Mouse (Mus musculus): ENCODE results near the gene Apoa2. TPM values are rescaled to one million over a fixed set of nuclear protein-coding genes. Genes with fewer than 3 reads are reported as not detected.

Gene Apoa2
- total RNA-seq, 2 experiments from 2014 or later: 0.75 to 2.0 TPM

DNA sequence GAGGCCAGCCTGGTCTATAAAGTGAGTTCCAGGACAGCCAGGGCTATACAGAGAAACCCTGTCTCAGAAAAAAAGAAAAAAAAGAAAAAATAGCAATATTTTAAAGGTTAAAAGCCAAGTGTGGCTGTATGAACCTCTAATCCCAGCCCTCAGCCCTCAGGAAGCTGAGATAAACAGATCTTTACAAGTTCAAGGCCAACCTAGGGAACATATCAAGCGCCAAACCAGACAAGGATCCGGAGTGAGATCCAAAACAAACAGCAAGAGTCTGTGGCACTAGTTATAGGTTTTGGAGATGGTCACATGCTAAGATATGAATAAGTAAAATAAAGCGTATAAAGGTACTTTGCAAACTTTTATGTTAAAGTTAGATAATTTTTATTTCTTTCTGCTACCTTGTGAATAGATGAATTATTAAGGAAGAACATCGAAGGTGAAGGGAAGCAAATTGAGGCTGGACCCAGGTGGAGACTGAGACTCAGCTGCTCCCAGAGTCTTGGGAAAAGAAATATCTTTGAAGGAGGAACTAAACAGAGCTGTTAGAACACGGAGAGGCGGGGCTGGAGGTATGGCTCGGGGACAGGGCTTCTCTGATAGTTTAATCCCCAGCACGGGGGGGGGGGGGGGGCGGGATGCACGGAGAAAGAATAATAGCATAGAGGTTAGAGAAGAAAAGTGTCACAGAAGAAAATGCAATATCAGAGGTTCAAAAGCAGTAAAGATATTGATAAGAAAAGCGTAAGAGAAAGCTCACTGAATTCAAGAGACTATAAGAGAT lies 21.2 kb upstream of the Apoa2 start:
- DNase-seq: no peak
- intact Hi-C loops (cut with DNase I): no loop called here

DNA sequence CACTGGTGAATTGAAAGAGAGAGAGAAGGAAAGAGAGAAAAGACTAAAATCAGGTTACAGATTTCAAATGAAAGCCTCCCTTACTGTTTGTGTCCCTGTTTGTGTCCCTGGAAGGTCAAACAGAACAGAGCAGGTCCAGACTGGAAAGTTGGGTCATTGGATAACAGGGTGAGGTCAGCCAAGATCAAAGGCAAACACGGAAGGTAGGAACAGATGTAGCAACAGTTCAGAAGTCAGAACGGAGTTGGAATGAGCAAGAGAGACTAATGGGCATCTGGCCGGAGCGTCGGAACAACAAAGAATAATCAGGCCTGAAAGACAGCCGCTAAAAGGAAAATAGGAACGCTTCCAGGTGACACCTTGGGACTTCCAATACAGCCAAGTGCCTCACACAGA lies 20.6 kb upstream of the Apoa2 start:
- intact Hi-C loops (cut with DNase I): no loop called here
- no peak for DNase-seq

DNA sequence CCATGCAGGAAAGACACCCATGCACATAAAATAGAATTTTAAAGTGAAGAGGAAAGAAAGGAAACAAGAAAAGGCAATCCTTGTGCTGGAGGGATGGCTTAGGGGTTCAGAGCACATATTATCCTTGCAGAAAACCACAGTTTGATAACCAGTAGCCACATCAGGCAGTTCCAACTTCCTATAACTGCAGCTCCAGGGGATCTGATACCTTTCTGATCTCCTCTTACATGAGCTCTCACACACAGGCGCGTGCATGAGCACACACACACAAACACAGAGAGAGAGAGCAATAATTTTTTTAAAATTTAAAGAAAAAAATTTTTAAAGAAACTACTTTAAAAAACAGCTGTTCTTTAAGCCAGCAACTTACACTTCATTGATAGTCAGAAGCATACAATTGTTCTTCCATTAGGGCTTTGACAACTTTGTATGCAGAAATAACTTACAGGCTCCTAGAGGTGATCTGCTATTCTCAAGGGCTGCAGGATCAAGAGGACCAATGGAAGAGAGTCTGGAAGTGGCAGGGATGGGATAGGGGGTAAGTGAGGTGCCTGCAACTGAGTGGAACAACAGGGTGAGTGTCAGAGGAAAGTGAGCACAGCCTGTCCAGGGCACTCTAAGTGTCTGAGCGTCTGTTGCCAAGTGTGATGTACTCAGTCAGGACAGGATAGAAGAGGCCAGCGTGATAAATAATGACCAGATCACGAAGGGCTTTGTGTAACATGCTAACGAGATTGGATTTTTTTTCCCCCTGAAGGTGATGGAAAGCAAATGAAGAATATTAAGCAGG lies 19.0 kb upstream of the Apoa2 start:
- no peak for DNase-seq
- intact Hi-C loops (cut with DNase I): no loop called here

DNA sequence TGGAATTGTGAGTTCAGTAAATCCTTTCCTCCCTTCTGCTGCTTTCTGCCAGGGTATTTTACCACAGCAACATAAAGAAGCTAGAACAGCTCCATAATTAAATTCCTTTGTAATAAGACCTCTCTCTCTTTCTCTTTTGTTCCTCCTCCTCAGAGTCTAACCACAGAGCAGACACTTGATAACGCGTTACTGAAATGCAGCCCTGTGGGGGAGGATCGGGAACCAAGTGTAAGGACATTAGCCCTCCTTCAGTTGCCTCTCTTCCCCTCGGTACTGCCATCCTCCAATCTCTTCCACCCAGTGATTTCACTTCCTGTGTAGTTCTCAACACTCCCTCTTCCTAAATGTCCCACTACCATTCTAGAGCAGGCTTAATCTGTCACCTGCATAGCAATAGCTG lies 15.4 kb upstream of the Apoa2 start:
- no peak for DNase-seq
- intact Hi-C loops (cut with DNase I): no loop called here

DNA sequence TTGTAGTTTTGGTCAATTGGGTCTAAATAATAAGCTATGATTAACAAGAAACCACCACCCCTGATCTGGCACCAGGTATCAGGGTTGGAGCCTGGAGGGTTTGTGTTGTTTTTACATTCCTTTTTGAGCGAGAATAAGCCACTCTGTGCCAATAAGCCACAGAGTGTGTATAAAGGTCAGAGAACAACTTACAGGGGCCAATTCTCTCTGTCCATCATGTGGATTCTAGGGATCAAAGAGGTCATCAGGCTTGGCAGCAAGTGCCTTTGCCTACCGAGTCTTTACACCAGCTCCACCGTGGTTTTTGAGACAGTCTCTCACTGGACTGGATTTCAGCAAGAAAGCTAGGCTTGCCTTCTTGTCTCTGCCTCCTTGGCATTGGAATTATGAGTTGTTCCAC lies 12.0 kb upstream of the Apoa2 start:
- DNase-seq: no peak
- intact Hi-C loops (cut with DNase I): no loop called here

DNA sequence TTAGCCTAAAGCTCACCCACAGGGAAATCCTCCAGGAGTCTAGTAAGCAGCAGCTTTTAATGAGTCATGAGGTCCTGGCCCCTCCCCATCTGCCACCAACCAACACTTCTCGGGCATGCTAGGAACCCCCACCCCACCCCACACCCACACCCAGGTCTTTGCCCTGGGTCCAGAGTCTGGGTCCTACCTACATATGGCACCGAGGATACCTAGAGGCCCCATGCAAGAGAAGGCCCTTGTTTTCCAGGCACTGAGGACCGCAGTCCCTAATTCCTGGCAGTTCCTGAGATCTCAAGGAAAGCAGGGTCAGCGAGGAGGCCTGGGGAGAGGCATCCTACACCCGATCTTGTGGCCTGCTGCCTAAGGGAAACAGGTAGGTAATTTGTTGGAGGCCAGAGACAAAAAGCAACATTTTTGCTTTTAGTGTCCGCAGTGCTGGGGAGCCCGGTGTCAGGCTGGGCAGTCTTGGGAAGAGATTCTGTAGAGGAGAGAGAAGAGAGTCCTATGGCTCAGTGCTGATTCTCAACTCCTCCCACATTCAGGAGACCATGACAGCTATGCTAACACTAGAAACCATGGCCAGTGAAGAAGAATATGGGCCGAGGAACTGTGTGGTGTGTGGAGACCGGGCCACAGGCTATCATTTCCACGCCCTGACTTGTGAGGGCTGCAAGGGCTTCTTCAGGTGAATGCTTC lies 10.9 kb upstream of the Apoa2 start, which contains the start of gene Nr1i3:
Gene Nr1i3, plus strand, starts transcription at position 170 of the 696 bp plus-strand sequence.
- intact Hi-C loops (cut with DNase I): no loop called here
- DNase-seq: no peak

DNA sequence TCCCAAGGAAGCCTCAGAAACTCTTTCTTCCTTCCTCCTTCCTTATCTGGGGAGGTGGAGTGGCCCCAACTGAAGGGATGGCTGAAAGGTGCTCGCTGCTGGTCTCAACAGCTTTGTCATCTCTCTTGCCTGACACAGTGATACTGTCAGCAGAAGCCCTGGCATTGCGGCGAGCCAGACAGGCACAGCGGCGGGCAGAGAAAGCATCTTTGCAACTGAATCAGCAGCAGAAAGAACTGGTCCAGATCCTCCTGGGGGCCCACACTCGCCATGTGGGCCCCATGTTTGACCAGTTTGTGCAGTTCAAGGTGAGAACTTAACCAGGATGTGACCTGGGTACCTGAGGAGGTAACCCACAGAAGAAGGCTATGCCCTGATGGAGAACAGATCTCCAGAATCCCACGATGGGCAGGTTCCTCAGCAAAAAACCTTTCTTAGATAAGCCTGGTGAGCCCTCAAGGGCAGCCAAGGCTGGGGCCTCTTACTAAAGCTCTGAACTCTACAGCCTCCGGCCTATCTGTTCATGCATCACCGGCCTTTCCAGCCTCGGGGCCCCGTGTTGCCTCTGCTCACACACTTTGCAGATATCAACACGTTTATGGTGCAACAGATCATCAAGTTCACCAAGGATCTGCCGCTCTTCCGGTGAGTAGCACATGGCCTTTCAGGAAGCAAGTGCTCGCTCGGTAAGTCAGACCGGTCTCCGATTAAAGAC lies 8.5 kb upstream of the Apoa2 start:
- no peak for DNase-seq
- intact Hi-C loops (cut with DNase I): no loop called here

DNA sequence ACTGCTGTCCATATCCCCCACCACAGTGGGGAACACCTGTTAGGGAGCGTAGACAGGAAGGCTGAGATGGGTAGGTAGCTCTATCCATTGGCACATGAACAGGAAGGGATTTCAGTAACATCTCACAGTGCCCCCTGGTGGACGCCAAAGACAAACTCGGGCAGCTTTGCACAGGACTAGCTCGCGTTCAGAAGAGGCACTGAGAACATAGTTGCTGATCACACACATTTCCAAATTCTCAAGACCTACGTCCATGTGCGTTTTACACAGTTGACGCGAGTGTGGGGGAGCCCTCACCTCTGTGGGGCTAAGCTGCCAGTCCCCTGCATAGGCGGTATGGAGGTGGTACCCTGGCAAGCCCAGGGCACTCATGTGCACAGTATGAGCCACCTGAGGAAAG lies 4.0 kb upstream of the Apoa2 start:
- DNase-seq: peak; percentile 87 to 91
- intact Hi-C loops (cut with DNase I): loop anchor here (1.0 to 2.0 kb wide), 3 partner anchors 26 to 103 kb away; no protein-coding TSS in a partner anchor

DNA sequence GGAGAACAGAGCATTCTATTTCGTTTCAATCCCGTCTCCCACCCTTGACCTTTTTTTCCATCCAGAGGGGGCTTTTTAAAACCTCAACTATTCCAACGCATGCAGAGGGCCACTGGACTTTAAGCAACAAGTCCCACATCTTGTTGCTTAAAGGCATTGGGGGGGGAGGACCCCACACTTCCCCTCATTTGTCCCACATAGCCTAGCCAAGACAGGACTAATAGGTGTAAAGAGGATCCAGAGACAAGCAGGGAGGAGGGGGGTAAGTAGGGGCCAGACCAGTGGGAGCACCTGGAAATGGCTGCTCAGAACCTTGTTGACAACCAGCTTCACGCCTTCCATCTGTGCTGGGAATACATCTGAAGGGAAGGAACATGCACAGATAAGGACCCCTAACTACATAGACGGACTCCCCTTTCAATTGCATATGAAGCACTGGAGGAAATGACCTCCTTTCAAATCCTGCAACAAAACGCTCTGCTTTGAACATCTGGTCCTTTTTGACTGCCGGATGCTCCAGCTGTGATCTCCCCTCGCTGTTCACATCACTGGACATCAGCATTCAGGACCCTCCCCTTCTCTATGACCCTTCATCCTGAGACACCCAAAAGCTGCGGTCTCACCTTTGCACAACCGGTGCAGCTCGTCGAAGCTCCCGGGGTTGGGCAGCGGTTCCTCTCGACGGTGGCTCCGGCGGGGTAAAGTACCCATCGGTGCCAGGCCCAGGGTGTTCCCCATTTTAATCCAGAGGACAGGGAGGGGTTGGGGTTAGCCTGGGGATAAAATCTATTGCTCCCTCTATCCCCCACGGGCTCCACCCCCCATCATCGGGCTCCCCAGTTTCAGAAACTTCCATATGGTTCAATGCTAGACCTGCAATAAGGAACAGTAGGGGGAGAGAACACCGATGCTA lies 3.3 kb upstream of the Apoa2 start:
- intact Hi-C loops (cut with DNase I): loop anchor here (2.0 kb wide), 4 partner anchors 25 to 65 kb away; partner anchors contain the start of gene Usp21

DNA sequence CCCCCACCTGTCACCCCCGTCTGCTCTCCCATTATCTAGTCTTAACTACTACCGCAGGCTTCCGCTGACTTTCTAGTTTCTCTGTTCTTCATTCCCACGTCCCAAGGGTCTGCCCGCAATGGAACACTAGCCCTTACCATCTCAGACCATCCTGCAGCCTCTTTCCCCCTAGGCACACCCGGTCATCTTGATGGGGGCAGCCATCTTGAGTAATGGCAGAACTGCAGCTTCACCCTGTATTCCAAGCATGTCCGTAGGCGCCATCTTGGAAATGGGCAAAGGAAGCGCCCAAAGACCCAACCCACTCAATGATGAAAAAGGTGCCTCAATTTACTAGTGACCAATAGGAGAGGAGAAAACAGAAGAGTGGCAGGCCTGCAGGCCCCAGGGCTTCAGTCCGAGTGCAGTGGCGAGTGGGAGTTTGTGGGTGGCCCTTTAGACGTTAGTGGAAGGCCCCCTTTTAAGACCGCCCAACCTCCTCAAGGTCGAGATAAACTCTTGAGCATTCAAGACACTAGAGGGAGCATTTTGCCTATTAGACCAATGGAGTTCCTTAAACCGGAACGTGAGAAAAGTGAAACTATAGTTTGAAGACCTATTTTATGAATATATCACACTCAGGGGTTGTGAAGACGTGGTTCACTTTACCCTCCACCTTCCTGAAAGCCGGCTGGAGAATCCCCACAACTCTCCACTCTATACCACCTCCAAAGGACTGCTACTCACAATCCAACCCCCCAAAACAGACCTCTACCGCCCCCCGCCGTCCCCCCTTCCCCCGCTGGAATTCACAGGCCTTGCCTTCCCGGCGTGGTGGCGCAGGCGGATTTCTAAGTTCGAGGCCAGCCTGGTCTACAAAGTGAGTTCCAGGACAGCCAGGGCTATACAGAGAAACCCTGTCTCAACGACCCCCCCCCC lies 2.4 kb upstream of the Apoa2 start, which contains the start of gene Tomm40l:
Gene Tomm40l, minus strand, starts transcription at position 277 of the 918 bp plus-strand sequence.
- DNase-seq: peak; percentile 86 to 88
- intact Hi-C loops (cut with DNase I): loop anchor here (2.0 kb wide), 3 partner anchors 24 to 64 kb away; partner anchors contain the start of gene Usp21

More for the DNA sequence above, 3.3 kb upstream of the Apoa2 start:
- DNase-seq: no peak

DNA sequence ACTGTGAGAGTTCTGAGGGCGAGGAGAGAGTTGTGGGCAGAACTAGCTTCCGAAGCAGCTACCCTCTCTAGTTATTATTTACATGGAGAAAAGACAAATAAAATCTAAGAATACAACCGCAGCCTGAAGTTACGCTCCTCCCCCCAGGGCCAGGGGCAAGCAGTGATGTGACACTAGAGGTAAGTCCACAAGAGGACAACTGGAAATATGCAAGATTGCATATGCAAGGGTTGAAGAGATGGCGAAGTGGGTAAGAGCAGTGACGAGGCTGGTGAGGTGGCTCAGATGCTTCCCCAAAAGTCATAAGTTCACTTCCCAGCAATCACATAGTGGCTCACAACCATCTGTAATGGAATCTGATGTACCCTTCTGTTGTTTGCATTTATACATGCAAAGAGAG lies 1.7 kb upstream of the Apoa2 start:
- DNase-seq: no peak
- intact Hi-C loops (cut with DNase I): loop anchor here (2.0 kb wide), 3 partner anchors 24 to 64 kb away; partner anchors contain the start of gene Usp21

DNA sequence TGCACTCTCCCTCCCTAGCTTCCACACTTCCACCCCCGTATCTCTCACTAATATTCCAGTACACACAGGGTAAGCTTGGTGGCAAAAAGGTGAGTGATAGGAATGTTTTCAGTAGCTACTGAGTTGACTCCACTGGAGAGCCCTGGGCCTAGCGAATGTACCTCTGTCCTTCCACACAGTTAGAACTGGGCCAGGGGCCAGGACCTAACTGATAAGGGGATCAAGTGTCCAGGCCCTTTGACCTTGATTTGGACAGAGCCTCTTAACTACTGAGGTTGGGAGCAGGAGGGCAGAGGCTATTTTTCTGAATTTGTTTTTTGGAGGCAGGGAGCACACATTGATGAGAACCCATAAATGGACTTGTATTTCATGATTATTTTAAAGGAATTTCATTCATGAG lies 1.1 kb upstream of the Apoa2 start:
- no peak for DNase-seq
- intact Hi-C loops (cut with DNase I): loop anchor here (2.0 kb wide), 3 partner anchors 23 to 63 kb away; partner anchors contain the start of gene Usp21

DNA sequence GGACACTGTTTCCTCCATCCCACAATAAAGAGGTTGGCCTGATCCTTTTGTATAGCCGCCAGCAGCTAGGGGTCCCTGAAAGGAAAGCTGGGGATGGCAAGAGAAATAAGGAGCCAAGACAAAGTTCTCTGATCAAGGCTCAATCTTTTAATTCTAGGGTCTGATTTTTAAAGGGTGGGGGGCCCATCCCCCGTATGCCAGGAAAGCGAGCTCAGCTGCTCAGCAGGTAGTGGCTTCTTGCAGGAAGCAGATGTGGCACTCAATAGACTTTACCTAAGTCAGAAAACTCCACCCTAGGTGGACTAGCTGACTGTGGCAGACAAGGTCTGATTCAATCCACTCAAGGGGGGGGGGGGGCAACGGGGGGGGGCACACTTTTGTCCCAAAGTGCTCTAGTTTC lies 1.9 kb downstream of the Apoa2 start:
- DNase-seq: no peak
- intact Hi-C loops (cut with DNase I): no loop called here

DNA sequence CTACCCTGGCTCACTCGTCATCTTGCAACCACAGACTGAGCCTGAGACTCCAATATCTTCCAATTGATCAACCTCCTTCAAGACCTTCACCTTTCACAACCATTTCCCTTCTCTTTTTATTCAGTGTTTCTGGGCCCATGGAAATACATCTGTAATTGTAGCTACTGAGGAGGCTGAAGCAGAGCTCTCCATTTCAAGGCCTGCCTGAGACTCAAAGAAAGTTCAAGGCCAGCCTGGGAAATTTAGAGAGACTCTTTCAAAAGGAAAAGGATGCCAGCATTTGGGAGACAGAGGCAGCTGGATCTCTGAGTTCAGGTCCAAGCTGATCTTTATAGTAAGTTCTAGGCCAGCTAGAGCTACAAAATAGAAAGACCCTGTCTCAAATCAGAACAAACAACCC lies 3.0 kb downstream of the Apoa2 start:
- no peak for DNase-seq
- intact Hi-C loops (cut with DNase I): no loop called here

DNA sequence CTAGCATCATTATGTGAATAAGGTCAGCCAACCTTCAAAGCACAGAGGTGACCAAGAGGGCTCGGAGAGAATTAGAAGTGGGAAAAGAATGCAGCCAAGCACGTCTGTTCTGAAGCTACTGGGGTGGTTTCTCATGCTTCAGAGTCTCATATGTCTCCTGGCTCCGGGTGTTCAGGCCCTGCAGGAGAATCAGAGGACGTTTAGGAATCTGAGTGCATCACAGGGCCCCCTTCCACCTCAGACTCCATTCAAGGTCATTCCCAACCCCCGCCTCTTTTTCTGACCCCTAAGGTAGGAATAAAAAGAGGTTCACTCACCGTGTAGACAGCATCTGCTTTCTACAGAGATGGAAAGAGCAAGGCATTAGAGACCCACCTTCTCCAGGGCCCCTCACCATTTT lies 4.9 kb downstream of the Apoa2 start:
- intact Hi-C loops (cut with DNase I): no loop called here
- no peak for DNase-seq

DNA sequence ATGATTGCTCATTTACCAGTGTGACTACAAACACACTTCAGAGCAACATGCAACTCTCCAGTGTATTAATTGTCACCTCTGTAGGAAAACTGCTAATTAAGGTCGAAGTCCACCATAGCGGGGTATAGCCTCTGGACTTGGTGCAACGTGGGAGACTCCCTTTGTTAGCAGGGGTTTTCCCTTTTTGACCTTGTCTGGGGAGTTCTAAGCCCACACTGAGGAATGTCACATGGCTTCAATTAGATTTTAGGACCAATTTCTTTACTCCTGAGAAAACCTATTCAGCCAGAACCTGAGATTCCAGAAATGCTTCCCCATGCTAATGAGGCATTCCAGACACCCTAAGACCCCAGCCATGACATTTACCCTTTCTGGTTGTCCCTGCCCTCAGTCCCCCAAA lies 5.4 kb downstream of the Apoa2 start:
- intact Hi-C loops (cut with DNase I): no loop called here
- DNase-seq: no peak

DNA sequence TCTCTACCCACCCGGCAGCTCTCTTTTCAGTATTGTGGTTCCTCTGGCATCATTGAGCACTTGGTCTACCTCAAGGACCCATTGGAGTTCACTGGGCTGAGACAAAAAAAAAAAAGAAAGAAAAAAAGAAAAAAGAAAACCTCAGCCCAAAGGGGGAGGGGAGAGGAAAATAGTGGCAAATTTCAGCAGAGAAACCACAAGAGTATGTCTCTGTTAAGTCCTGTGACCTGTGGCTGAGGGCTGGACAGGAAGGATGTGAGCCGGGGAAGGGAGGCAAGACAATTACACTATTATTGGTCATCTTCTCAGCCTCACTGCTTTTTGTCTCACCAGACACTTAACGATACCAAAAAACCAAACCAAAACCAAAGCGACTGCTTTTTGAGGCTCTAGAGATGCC lies 7.0 kb downstream of the Apoa2 start:
- intact Hi-C loops (cut with DNase I): no loop called here
- no peak for DNase-seq

DNA sequence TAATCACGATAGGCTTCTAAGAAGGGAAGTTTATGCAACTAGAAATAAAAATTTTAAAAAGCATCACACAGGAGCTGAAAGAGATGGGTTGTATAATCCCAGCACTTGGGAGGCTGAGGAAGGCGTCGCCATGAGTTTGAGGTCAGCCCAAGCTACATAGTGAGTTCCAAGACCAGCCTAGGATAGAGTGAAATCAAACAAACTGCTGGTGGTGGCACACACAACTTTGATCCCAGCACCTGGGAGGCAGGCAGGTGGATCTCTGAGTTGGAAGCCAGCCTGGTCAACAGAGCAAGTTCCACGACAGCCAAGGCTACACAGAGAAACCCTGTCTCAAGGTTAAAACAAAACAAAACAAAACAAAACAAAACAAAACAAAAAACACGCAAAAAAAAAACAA lies 7.5 kb downstream of the Apoa2 start:
- intact Hi-C loops (cut with DNase I): no loop called here
- DNase-seq: no peak

All from heart, postnatal 36 days (tissue).